Mouse (Mus musculus) heart, adult 2 months (tissue): Measurements from ENCODE around the gene Tax1bp3.

Source experiments
- CTCF ChIP-seq: fragments of 200-600 bp; IDR thresholded peaks from 2 replicates; pipeline ENCODE4 v1.8.1; 2022; ENCODE audit warnings: antibody characterized with exemption, mild to moderate bottlenecking, moderate library complexity
- POLR2A ChIP-seq: fragments of 200-500 bp; IDR thresholded peaks from 2 replicates; pipeline ENCODE4 v1.6.1; 2011; ENCODE audit warnings: mild to moderate bottlenecking, low read depth, low read length, control low read depth; ENCODE audit not compliant: insufficient read depth

- TF ChIP-seq POLR2A (no peak), CTCF (no peak)
Observed at GRCm38 (mm10) chr11:73168071-73168470, 8.8 kb upstream of the Tax1bp3 start.
